Mouse (Mus musculus) spleen, adult 2 months (tissue): Measurements from ENCODE around the gene Gm44511.
"Not testable (repeated sequence)": the region's sequence is repeated elsewhere in the genome, so short reads cannot be mapped to it uniquely, and the experiment has no call there.

ENCODE experiments used
- CTCF ChIP-seq: fragments of 200-500 bp; IDR thresholded peaks from 2 replicates; pipeline ENCODE4 v1.5.1; 2011; ENCODE audit warnings: mild to moderate bottlenecking, inconsistent platforms; ENCODE audit not compliant: insufficient read depth, insufficient read length, insufficient replicate concordance; ENCODE audit errors: extremely low read depth
- POLR2A ChIP-seq: fragments of 200-500 bp; IDR thresholded peaks from 2 replicates; pipeline ENCODE4 v1.6.1; 2011; ENCODE audit warnings: low read depth, low read length, inconsistent platforms

DNA sequence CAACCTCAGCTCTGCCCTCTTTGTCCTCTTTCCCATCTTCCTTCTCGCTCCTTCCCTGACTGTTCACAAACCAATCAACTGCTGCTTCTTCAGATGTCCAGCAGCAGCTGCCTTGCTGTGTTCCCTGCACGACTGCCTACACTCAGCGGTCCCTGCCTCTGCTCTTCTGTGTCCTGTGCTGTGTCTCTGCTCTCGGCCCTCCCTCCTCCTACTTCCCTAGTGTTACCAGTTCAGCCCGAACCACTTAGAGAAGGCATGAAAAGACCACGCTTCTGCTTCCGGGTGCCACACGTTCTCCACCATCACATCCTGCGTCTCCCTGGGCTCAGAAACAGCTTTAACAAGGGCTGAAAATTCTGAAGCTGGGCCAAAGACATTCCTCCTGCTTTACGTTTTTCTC lies 71.8 kb downstream of the Gm44511 start:
- TF ChIP-seq POLR2A, CTCF: not testable (repeated sequence)
